Mouse (Mus musculus): ENCODE results near the gene Camsap2. TPM values are rescaled to one million over a fixed set of nuclear protein-coding genes. Genes with fewer than 3 reads are reported as not detected.
A peak's percentile ranks its signal among the peaks of the same experiment; 100 is the strongest.

The Camsap2 gene
- 10 to 100 TPM; 49.6 to 52.4 TPM for total RNA-seq (2021)
- long read RNA-seq, experiment 1, full-length matches to known transcripts, result 1 of 5 reads
- long read RNA-seq, experiment 1, partial matches to known transcripts, result 0 of 5 reads
- long read RNA-seq, experiment 1, other reads (novel, unspliced or antisense), result 4 of 5 reads
- long read RNA-seq, experiment 2, full-length matches to known transcripts, result 1 of 8 reads
- long read RNA-seq, experiment 2, partial matches to known transcripts, result 2 of 8 reads
- long read RNA-seq, experiment 2, other reads (novel, unspliced or antisense), result 5 of 8 reads

DNA sequence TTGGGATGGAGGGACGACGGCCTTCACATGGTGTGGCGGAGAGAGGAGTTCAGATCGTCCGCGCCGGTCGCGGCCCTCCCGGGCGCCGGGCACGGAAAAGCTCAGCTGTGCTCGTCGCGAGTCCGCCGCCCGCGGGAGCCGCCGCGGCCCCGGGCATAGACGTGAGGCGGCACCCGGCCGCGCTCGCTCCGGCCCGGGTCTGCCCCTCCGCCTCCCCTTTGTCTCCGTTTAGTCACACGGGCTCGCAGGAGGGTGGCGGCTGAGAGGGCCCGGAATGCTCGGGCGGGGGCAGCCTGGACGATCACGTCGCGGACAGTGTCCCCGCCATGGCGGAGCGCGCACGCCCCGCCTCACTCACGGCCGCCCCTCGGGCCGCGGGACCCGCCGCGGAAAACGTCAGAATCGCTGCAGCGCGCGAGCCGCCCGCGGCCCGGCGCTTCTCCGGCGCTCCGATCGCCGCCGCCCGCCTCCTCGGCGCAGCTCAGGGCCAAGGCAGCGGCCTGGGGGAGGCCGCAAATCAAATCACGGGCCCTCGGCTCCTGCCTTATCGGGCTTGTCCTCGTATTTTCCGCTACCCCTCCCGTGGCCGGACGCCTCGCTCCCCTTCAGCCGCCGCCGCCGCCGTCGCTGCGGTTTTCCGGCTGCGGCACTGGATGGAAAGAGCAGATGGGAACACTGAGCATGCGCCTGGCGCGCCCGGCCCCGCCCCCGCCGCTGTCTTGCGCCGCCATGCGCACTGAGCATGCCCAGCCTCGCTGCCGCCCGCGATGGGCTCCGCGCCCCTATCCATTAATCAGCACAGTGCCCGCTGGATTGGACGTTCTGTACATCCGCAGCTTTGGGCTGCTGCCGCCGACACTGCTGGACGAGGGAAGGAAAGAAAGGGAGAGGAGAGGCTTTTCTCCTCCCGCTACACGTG, at the start of gene Camsap2:
Gene Camsap2, minus strand, starts transcription at position 651 of the 919 bp plus-strand sequence.
- DNase-seq (ENCODE audit: low spot score in 2 of 2), result peak; percentile 92 to 94

DNA sequence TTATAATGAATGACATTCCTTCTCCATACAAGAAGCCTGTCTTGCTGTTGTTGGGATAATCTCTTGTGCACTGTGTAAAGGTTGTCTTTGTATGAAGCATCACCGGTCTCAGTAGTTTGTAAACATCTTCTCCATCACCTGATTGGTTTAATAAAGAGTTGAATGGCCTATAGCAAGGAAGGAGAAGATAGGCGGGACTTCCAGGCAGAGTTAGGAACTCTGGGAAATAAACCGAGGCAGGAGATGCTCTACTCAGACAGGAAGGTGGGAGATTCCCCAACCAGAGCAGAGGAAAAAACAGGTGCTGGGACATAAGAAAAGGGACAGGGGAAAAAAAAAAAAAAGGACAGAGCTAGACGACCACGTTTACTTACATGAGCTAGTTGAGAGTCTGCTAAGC, 49.2 kb upstream of the Camsap2 start:
- no peak for DNase-seq (ENCODE audit: low spot score in 2 of 2)

DNA sequence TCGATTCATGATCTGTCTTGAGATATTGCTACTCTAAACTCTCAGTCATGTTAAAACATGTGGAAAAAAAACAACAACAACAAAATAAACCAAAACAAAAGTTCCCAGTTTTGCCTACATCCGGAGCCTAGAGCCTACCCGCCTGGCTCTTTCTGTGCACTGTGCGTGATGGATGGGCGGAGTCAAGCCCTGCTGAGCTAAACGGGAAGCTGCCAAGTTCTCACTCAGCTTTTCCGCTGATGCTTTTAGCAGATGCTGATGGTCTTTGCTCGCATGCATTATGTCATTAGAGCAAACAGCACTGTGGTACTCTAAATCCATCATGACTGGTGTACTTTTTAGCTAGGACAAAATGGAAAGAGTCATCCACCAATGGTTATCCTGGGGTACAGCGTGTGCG, 48.6 kb upstream of the Camsap2 start:
- no peak for DNase-seq (ENCODE audit: low spot score in 2 of 2)

DNA sequence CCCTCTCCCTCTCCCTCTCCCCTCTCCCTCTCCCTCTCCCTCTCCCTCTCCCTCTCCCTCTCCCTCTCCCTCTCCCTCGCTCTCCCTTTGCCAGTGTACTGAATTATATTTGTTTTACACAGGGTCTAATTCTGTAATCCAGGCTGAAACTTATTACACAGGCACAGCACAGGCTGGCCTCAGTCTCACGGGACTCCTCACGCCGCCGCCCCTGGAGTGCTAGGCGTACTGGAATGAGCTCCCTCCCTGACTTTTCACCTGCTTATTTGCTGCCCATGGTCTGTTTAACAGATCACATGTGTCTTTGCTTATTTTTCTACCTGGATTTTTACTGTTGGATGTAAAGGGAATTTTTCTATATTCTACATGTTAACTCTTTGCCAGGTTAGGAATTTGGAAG, 41.0 kb upstream of the Camsap2 start:
- DNase-seq (ENCODE audit: low spot score in 2 of 2), result no peak

DNA sequence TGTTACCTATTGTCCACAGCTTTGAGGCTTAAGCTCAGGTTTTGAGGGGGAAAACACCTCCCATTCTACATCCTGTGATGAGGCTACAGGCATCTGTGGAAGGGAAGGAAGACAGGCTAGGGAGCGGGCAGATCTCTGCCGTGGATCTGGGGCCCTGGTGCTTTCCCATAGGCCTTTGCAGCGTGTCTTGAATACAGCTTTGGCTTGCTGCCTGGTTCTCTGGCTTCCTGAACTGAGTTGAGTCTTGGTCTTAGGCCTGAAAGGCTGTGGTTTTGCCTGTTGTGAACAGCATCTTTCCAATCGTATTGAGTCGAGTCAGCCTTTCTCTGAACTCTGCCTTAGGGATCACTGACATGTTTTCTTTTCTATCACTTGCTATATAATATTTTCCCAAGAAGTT, 35.7 kb upstream of the Camsap2 start:
- no peak for DNase-seq (ENCODE audit: low spot score in 2 of 2)

DNA sequence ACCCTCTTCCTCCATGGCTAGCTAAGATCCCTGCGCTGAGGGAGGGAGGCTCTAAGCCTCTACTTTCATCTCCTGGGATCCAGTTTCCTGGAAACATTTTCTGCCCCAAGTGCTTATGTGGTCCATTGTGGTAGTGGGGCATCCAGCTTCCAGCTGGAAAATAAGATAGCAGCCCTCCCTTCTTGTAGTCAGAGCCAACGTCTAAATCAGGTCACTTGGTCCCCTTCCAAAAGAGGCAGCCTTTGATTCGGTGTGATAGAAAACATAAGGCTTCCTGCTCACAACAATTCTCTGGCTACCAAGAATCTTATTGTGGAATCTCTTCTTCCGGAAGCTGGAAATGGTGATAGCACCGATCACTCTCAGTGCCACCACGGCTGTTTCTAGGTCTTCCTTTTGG, 35.3 kb upstream of the Camsap2 start:
- no peak for DNase-seq (ENCODE audit: low spot score in 2 of 2)

DNA sequence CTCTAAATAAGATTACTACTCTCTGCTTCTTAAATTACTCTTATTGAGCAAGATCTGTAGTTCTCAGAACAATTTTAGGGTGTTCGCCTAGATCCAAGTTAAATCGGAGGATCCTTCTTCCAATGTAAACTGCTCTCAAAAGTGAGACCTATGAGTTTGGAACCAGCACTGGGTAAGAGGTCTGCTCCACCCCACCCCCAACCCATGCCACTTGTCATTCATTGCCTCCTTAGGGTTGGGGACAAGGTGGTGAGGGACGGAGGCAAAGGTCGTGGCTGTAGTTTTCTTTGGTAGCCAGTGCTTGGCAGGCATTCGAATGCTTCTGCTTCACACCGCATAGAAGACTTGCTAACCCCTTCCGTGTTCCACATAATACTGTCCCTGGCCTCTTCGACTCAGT, 34.7 kb upstream of the Camsap2 start:
- no peak for DNase-seq (ENCODE audit: low spot score in 2 of 2)

DNA sequence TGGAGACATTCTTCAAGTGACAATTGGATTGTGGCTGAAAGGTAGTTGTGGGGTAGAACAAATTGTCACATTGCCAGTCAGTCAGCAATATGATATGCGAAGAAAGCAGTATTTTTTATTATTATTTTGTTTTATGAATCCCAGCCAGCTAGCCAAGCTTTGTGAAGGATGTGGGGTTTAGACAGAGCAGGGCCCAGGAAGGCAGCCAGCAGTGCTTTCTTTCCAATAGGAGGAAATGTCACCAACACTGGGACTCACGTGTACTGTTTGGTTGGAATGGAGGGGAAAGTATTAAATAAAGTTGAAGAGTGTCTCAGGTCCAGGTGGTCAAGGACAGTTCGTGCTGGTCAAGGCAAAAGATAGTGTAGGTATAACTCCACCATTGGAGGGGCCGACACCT, 34.3 kb upstream of the Camsap2 start:
- no peak for DNase-seq (ENCODE audit: low spot score in 2 of 2)

DNA sequence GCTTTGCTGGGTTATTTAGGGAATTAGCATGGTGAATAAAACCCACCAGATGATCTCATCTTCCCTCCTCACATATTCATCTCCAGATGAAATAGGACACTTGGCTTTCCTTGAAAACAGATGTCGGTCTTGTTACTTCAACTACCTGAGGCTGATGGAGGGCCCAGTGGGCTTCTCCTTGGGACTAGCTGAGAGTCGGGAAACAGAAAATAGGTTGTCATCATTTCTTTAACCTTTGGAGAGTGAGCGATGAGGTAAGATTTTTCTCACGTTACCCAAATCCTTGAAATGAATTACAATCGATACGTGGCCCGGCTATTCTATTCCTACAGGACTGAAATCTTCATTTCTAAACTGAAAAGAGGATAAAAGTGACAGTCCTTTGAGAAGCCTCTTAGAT, 33.4 kb upstream of the Camsap2 start:
- DNase-seq (ENCODE audit: low spot score in 2 of 2), result no peak

DNA sequence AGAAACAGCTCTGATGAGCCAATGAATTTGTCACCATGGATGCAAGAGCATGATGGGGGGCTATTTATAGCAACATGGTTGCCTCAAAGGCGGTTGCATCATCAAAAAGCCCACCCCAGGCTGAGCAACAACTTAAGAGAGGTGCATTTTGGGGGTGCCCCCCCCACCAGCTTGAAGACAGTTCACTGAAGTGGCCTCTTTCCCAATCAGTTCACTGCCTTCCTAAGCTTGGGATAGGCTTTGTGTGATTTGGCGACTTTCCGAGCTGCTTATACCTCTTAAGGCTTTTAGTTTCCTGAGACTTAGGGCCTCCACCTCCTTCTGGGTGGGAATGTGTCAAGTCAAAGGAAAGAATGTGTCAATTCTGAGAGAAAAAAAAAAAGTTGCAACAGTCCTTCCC, 20.1 kb upstream of the Camsap2 start:
- no peak for DNase-seq (ENCODE audit: low spot score in 2 of 2)

DNA sequence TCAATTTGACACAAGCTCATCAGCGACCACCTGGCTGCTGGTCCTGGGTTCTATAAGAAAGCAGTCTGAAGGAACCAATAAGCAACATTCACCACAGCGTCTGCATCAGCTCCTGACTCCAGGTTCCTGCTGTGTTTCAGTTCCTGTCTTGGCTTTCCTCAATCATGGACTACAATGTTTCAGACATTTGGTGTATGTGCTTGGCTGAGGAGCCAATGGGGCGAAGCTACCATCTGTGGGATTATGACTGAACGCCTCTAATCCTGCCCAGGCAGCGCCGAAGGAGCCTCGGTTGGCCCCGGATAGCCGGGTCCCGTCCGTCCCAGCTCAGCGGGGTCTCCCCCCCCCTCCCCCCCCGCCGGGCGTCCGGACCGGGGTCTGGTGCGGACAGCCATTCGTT, 18.8 kb upstream of the Camsap2 start:
- peak; percentile 61 to 68 for DNase-seq (ENCODE audit: low spot score in 2 of 2)

DNA sequence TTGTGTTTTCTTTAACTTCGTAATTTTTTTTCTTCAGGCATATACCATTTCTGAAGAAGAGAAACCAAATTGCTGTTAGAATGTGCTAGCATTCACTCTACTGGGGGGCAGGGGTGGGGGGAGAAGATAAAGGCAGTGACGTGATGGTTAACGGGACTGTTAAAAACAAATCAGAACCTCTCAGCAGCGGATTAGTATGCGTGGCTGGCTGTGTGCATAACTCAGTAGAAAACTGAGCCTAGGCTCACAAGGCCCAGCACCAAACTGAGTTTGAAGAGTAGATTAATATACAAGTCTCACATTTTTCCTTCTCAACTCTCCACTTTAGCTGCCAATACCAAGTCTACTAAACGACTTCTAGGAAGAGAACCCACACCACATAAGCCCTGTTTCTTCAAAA, 17.1 kb upstream of the Camsap2 start:
- no peak for DNase-seq (ENCODE audit: low spot score in 2 of 2)

DNA sequence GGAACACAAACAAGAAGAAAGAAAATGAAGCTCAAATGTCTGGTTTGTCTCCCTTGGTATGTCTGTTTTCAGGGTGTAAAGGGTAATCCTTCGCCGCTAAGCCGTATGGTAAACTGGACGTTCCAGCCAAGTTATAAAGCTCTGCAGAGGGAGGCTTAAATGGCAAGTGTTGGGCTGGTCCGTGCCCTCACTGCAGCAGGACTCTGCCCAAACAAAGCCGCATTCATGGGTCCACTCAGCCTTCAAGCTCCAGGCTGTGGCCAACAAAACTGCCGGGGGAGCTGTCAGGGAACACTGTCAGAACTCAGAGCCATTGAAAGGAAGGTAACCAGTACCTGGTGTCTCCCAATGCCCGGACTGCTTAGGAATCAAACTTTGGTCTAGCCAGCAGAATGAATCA, 16.7 kb upstream of the Camsap2 start:
- DNase-seq (ENCODE audit: low spot score in 2 of 2), result no peak

DNA sequence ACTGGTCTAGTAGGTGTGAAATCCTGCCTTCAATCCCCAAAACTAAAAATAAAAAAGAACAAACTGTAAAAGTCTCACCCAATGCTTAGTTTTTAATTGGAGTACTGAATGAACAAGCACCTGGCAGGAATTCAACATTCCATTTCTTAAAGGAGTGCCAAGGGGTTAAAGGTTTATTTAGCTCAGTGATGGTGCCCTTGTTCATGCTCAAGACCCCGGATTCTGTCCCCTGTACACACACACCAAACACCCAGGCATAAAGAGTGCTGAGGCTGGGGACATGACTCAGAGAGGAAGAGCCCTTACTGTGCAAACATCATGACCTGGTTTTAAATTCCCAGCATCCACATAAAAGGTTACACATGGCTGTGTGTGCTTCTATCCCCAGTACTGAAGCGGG, 15.5 kb upstream of the Camsap2 start:
- no peak for DNase-seq (ENCODE audit: low spot score in 2 of 2)

DNA sequence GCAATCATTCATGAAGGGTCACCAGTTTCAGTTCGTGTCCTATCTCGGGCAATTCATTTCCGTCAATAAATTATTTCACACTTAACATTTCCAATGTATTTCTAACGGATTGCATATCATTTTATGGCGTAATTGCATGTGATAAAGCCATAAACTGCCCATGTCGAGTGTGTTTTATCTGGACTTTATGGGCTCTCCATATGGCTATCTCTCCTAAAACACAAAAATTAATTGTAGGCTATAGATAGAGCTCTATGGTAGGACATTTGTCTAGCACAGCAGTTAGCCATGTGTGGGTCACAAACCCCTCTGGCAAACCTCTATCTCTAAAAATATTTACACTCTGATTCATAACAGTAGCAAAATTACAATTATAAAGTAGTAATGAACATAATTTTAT, 15.0 kb upstream of the Camsap2 start:
- no peak for DNase-seq (ENCODE audit: low spot score in 2 of 2)

DNA sequence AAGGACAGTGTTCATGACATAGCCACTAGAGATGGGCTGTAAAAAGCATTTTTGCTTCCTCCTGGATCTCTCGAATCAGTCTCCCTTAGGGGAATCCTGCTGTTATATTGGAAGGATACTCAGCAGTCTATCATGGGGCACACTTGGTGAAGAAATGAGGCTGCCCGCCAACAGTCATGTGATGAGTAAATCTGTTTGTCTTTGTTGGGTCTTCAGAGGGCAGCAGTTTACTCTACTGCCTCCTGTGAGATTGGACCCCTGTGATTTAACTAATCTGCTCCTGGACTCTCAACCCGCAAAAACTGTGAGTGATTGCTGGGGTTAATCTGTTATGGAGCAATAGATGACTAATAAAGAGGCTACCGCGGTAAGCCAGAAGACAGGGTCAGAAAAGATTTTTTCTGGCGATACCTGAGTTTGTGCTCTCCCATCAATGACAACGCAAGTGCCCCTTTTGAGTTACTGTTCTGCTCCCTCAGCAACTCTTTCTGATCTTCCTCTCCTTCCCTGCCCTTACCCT, 13.0 kb upstream of the Camsap2 start:
- DNase-seq (ENCODE audit: low spot score in 2 of 2), result no peak

DNA sequence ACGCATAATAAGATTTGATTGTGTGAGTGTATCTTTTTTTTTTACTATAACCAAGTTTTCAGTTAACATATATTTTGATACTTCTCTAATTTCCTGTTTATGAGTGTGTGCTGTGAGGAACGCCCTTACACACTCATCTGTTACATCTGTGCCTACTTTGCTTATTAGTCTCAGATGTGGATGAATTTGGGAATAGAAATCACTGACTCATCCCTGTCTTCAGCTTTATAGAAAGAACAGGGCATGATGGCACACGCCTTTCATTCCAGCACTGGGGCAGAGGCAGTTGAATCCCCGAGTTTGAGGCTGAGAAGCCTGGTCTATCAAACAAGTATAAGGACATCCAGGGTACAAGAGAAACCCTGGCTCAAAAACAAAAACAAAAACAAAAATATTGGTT, 9.7 kb upstream of the Camsap2 start:
- DNase-seq (ENCODE audit: low spot score in 2 of 2), result no peak

DNA sequence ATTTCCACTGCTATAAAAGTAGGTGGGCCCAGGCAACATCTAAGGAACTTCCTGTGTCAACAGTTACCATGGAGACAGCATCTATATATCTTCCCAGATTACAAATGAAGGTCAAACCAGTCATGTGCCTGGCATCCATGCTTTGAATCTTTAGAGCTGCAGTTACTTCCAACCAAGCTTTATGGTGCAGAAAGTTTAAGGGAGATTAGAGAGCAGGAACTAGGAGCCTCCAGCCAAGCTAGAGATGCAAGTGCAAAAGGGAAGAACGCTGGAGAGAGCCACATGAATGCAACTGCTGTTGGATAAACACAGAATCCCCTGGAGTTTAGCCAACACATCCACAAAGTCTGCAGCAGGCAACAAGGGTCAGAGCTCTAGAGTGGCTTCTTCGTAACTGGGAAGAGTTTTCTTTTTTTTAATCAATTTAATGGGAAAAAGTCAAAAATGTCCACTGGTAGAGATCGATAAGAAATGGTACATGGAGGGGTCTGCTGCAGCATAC, 4.8 kb upstream of the Camsap2 start:
- DNase-seq (ENCODE audit: low spot score in 2 of 2), result no peak

DNA sequence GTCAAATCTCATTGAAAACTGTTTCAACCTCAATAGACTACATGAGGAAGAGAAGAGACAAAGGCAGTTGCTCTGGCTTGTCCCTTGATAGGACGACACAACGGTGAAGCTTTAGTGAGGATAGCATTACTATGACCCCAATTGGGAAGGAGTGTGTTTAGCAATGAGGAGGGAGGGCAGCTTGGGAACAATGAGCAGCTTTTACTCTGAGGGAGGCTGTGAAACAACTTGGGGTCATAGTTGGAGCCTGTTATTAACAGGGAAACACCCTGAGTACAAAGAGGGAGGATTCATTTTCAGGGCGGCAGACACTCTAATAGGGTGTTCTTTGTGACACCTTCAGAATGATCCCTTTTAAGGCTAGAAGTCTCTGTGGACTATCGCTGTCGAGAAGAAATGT, 2.2 kb upstream of the Camsap2 start:
- no peak for DNase-seq (ENCODE audit: low spot score in 2 of 2)

DNA sequence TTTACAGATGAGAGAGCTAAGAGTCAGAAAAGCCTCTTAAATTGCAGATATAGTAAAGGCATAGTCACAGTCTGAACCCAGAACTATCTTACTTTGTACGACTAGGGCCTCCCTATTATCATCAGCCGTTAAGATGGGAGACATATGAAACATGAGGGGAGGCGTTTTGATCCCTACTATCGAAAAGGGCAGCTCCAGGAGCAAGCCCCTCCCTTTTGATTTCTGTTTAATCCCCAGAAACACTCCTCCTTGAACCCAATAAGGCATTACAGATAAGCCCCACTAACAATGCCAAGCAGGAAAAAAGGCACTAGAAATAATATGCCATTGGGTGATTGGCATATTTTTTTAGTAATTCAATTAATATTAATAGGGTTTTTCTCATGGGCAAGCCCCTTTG, 1.2 kb upstream of the Camsap2 start:
- no peak for DNase-seq (ENCODE audit: low spot score in 2 of 2)

DNA sequence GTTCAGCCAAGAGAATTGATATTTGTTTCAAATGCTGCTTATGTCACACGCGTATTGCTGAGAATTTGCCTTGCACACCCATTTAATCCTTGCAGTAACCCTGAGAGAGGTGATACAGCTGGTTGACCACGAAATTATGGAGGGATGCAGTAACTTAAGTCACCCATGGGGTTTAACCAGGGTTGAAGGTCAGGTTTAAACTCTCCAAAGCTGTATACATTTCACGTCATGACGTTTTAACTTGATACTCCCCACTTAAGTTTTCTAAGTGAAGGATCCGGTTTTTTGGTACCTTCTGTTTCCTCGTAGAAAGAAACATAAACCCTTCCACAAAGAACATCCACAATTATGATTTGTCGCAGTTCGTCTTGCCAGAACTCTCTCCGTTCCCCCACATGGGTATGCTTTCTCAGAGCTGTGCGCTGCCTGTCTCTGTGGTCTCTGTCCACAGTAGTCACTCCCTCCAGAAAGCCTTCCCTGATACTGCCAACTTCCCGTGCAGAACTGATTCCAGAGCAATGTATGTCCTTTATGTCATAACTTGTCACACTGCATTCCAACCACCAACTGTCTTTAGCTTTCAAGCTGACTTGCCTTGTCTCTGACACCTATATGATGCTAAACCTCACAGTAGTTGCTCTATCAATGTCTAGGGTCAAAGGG, 600 bp upstream of the Camsap2 start:
- DNase-seq (ENCODE audit: low spot score in 2 of 2), result no peak
